Mouse (Mus musculus) MEL (cell line): ENCODE measurements at regions not wholly inside any gene's neighbourhood (a gene's known extent, or its start where the extent isn't known, plus 50 kb on each side); places are given as distances from the start of the nearest gene placed in this dataset.

Source experiments
- CHD2 ChIP-seq: IDR thresholded peaks from 2 replicates; pipeline ENCODE4 v1.6.1; 2011; ENCODE audit warnings: low read length, improper control_type of control experiment
- CTCF ChIP-seq, 3 experiments: IDR thresholded peaks in 2 of 3; conservative IDR thresholded peaks in 1 of 3; 2 replicates each; pipeline ENCODE4 v1.5.1; 2011 to 2012; ENCODE audit warnings: low read length in 3 of 3, low read depth in 2 of 3, mild to moderate bottlenecking in 2 of 3, improper control_type of control experiment in 1 of 3, inconsistent platforms in 1 of 3, mixed read lengths in 1 of 3, moderate library complexity in 1 of 3; ENCODE audit not compliant: control insufficient read depth in 1 of 3, insufficient read depth in 1 of 3, poor library complexity in 1 of 3, severe bottlenecking in 1 of 3
- ELF1 ChIP-seq: IDR thresholded peaks from 2 replicates; pipeline ENCODE4 v1.6.1; 2014; ENCODE audit warnings: low read depth, mild to moderate bottlenecking, inconsistent platforms, low read length, improper control_type of control experiment, moderate library complexity
- GATA1 ChIP-seq: IDR thresholded peaks from 2 replicates; pipeline ENCODE4 v1.6.1; 2011; ENCODE audit warnings: low read depth, low read length, improper control_type of control experiment
- MYB ChIP-seq: IDR thresholded peaks from 2 replicates; pipeline ENCODE4 v1.6.1; 2011; ENCODE audit warnings: mild to moderate bottlenecking, low read depth, low read length, improper control_type of control experiment
- POLR2AphosphoS5 ChIP-seq: IDR thresholded peaks from 2 replicates; pipeline ENCODE4 v1.6.1; 2012; ENCODE audit warnings: low read depth, borderline replicate concordance, mild to moderate bottlenecking, inconsistent platforms, low read length, moderate library complexity, mixed read lengths

DNA sequence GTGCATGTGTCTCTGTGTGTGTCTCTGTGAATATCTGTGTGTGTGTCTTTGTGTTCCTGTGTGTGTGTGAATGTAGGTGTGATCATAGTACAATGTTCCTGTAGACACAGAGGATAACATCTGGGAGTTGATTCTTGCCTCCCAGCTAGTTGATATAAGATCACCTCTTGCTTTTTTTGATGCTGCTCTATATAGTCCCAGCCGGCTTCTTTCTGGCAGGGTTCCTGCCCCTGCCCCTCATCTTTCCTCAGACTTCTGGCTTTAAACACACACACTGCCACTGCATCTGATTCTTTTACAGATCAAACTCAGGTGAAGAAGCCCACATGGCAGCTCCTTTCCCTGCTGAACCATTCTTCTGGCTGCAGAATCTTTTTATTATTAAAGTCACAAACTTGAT is 487.6 kb upstream of the Arpp21 start:
- TF ChIP-seq ELF1, result no peak
- no peak for TF ChIP-seq GATA1
- TF ChIP-seq POLR2AphosphoS5, result no peak
- no peak for TF ChIP-seq MYB
- no peak for TF ChIP-seq CTCF (IDR thresholded peaks at IDR 0.05 in 2 of 3, conservative IDR thresholded peaks at IDR 0.05 in 1 of 3; ENCODE audit: control insufficient read depth in 1 of 3, insufficient read depth in 1 of 3, low read depth in 2 of 3, low read length in 3 of 3, poor library complexity in 1 of 3, severe bottlenecking in 1 of 3)
- TF ChIP-seq CHD2, result no peak
